Mouse (Mus musculus): ENCODE results near the gene Cdk8.

DNA sequence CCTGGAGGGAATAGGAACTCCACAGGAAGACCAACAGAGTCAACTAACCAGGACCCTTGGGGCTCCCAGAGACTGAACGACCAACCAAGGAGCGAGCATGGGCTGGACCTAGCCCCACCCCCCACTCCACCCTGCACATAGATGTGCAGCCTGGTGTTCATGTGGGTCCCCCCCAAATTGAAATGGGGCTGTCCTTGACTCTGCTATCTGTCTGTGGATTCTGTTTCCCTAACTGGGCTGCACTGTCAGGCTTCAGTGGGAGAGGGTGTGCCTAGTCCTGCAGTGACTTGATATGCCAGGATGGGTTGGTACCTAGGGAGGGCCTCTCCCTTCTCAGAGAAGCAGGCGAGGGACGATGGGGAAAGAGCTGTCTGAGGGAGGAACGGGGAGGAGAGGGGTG, 85.3 kb downstream of the Cdk8 start:
- TF ChIP-seq GATA1 (IDR thresholded peaks at IDR 0.05; ENCODE audit: borderline replicate concordance, low read length) (no peak), FLI1 (IDR thresholded peaks at IDR 0.05; ENCODE audit: low read length) (no peak)

Measured in megakaryocyte, embryonic 14.5 days (primary cell).